Mouse (Mus musculus) brain, embryonic 18.5 days (tissue): ENCODE results near the gene Aldh3a1.
"Not testable (repeated sequence)": the region's sequence is repeated elsewhere in the genome, so short reads cannot be mapped to it uniquely, and the experiment has no call there.

Experiments used
- DNase-seq: peaks from one replicate; pipeline ENCODE4 v3.0.0-alpha.2; 2012; ENCODE audit warnings: low read depth, low spot score

Aldh3a1 gene

DNA sequence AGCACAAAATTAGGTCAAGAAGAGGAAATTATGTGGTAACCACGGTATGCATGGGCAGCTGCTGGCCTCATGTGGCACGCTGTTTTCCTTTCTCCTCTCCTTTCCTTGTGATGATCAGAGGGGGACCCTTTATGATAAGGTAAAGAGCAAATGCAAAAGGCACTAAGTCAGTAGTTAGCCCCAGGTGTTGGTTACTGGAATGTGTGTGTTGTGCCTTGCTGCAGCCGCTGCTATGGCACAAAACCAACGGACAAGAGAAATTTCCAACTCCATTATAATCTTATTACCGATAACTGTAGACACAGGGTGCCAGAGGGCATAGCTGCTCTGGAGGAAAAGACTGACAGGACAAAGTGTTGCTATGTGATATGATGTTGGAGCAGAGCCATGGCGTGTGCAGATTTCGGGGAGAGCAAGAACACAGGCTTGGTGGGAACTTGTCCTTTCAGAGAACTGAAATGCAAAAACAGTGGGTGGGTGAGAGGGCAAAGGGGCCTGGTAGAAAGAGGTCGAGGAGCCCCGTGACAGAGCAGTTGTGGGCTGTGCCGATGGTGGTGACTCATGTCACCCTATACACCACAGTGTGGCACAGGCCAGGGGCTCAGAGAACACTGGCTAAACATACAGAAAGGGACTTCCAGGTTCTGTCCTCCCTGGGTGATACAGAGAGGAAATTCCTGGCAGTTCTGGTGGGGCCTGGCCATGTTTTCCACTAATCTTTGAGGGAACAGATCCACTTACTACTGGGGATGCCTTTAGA is at the start of gene Aldh3a1:
Gene Aldh3a1, plus strand, starts transcription at position 51 of the 760 bp plus-strand sequence.
- DNase-seq = no peak

DNA sequence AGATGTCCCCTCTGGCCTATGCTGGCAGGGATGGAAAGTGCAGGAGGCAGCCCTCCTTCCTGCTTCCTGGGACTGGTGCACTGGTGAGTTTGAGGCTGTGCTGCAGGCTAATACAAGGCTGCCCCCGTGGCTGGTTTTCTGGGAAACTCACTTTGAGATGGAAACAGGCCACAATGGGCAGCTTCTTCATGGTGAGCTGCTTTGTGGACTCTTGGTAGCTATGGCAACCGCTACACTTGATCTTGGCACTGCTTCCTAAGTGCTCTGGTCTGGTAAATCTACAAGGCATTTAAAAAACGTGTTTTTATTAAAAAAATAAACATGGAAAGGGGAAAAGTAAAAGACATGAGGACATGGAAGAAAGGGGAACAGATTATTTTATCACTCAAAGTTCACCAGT is 49.2 kb upstream of the Aldh3a1 start:
- no peak for DNase-seq

DNA sequence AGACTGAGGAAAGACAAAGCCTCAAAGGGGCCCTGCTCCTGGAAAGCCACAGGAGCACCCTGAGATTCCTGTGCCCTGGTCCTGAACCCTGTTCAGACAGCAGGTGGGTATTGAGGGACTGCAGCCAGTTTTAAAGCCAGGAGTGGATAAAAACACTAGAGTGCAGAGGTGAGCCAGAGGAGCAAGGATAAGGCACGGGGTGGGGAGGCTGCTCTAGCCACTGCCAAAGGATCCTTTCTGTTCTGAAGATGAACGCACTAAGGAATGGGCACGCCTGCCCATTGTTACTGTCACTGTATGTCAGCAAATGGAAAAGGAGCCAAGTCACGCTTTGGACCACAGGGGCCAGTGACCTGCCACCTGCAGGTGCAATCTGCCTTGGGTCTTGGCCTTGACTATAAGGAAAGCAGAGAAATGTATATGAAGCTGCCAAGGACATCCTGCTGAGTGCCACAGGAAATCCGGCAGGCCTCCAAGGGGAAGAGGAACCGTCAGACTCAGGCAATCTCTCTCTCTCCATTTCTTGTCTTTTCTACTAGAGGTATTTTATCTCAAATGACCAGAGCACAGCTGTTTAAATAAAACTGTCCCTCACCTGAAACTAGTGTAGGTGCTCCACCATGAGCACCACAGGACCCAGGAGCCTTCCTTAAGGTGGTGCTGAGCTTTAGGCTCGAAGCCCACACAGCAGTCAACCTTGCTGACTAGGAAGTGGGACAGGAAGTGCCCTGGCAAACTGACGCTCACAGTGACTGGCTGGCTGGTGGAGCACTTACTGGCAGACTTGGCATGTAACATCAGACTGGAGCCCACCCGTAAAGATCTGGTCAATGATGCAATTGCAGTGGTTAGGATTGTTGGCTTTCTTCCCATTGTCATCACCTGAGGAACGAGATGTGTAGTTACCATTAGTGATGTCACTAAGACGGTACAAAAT is 47.3 kb upstream of the Aldh3a1 start:
- no peak for DNase-seq

DNA sequence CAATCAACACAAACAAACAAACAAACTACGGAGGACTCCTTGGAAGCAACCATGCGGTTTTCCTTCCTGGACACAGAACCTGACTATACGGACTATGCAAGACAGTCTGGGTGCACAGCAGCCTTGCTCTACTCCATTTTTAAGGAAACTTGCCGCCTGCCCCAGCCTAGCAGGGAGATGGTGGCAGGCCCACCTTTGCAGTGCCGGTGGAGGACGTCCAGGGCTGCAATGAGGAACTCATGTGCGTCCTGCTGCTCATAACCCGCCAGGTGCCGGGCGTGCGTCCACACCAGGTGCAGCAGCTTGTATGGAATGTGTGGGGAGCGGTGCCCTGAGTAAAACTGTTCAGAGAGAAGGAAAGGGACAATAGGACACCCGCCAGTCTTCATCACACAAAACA is 46.2 kb upstream of the Aldh3a1 start:
- no peak for DNase-seq

DNA sequence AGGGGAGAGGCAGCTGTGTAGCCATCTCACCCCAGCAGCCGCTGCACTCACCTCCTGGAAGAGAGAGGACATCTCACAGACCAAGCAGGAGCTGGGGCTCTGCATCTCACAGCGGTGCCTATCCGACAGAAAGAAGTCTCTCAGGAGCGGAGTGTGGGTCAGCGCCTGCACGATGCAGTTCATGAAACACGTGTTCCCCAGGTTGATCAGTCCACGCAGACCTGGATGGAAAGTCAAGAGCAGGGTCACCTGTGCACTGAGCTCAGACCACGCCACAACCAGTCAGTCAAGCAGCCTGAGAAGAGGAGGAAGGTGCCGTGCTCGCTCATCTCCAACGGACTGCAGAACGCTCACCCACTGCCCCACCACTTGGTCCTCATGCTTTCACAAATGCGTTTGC is 44.6 kb upstream of the Aldh3a1 start:
- no peak for DNase-seq

DNA sequence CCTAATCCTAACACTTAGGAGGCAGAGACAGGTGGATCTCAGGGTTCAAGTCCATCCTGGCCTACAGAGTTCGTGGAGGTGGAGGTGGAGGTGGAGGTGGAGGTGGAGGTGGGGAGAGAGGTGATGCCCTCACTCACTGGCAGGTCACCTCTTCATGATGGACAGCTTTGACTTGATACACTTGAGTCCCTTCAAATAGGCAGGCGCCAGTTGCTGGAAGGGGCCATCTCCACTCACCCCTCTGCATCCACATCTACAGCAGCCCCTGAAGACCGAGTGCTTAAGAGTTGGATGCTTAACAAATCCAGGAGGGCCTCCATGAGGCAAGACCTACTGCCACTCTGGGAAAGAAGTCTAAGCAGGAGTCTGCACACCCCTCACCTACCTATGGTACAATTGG is 44.0 kb upstream of the Aldh3a1 start:
- DNase-seq = no peak

DNA sequence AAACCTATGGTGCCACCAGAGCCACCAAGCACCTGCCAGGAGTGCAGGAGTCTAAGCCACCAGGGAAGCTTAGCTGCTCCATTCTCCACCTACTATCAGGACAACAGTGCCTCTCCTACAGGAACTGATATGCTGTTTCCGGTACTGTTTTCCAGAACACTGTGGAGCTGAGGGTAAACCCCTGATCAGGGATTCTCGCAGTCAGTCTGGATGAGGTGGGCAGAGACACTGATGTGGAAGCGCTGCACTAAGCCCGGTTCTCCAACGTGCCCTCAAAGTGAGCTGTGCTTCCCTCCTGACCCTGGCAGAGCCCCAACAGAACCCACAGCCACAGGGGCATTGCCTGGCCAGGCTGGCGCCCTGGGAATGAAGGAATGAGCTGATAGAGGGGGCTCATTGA is 43.0 kb upstream of the Aldh3a1 start:
- no peak for DNase-seq

DNA sequence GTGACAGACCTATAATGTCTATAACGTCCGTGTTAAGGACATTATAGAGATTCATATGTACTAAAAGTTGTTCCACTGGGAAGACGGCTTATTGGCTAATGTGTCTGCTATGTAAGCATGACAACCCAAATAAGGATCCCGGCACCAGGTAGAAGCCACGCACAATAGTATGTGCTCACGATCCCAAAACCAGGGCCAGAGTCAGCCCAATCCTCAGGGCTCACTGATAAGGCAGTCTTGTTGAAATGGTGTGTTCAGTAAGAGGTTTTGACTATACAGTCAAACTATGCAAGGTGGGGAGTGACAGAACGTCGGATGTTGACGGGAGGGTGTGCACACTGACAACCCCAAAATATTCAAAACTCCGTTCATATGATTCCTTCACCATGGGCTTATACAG is 42.5 kb upstream of the Aldh3a1 start:
- no peak for DNase-seq

DNA sequence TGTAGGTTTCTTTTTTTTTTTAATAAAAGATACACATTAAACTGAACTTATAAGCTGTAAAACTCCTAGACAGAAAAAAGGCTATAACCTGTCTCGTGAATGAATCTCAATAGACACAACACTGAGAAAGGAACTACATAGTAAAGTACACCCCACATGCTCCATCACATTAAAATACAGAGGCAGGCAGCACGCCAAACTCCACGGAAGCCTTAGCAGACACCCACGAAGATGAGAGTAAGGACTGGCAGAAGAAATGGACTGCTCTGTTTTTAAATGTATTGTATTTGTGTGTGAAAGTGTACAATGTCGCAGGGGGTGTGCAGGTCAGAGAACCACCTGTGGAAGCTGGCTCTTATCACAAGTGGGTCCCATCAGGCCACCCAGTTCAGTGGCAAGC is 37.2 kb upstream of the Aldh3a1 start:
- DNase-seq = no peak

DNA sequence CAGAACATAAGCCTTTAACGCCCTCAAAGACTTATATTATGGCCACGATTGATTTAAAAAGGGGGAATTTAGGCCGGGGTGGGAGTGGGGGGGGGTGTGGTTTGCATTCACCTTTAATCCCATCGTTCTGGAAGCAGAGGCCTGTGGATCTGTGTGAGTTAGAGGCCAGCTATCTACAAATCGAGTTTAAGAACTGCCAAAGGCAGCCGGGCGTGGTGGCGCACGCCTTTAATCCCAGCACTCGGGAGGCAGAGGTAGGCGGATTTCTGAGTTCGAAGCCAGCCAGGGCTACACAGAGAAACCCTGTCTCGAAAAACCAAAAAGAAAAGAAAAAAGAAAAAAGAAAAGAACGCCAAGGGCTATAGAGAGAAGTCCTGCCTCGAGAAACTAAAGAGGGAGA is 33.9 kb upstream of the Aldh3a1 start:
- not testable (repeated sequence) for DNase-seq

DNA sequence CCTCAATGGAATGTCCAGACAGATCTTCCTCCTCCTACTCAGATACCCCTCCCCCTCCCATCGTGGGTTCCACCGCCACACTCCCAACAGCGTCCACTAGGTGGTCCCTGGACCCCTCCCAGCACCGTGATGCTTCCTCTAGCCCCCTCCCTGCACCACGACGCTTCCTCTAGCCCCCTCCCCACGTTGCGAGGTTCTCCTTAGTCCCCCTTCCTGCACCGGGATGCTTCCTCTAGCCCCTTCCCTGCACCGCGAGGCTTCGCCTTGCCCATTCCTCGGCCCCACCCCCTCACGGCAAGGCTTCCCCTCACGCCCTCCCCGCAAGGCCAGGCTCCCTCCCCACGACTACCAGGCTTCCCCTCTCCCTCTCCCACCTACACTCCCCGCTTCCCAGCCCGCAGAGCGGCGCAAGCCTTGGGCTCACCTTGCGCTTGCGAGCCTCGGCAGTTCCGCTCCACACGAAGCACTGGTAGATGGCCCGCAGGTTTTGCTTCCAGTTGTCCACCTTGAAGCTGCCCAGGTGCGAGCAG is 33.0 kb upstream of the Aldh3a1 start:
- DNase-seq = peak; percentile 55

DNA sequence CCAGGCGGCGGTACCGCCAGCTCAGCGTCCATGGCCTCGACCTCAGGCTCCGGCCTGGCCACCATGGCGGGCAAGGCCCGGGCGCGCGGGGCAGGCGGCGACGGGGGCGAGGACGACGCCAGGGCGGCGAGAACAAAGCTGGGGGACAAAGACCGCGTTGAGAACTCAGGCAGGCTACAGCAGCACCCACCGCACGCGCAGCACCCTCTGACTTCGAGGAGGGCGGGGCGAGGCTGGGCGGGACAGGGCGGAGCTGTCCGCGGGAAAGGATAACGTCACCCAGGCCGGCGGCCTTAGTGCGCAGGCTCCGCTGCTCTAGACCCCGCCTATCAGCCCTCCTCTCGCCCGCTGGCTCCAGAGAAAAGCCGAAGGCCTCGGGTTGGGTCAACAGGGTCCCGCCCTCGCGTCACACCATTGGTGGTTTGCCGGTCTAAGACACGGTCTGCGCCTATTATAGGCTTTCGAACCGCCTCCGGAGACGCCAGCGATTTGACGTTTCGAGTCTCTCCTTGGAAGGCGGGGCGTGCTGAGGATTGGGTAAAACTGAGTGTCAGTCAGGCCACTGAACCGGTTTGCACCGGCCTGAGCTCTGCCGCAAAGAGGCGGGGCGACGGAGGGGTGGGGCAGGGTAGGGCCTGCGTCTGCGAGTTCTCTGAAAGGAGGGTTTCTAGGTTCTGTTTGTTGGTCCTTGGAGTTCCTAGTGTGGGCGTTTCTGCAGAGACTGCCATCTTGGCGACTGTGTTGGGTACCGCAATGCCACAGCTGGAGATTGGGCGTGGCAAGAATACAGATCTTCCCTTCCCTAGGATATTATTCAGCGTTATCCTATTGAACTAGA is 32.3 kb upstream of the Aldh3a1 start, which contains the start of gene Usp22:
Gene Usp22, minus strand, starts transcription at position 235 of the 838 bp plus-strand sequence.
- DNase-seq = peak; percentile 100

DNA sequence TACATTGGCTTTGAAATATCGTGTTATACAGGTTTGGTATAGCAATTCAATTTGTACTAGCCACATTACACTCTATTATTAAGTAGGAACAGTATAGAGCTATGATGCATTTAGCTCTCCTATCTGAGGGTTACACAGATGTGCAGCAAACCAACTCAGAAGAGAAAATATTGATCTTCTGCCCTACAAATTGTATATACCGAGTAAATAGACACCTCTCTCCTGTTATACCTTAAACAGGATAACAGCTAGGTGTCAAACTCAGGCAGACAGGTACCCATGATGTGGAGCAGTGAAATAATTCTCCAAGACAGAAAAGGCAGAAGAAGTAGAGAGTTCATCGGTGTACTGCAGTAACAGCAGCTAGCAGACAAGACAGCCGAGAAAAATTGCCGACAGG is 31.6 kb upstream of the Aldh3a1 start:
- no peak for DNase-seq

DNA sequence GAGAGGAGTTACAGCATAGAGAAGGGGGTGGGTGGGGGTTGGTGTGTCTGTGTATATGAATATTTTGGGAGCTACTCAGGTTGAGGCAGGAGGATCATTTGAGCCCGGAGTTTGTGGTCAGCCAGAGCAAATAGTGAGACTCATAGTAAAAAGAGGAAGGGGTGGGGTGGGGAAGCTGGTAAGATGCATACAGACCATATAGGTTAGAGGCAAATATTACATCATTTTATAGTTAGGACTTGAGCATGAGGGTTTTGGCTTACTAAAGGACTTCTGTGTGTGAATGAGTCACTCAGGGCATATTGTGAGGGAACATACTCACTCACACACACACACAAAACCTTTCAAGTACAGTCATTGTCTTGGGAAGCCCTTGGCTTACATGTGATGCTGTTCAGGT is 31.0 kb upstream of the Aldh3a1 start:
- no peak for DNase-seq

DNA sequence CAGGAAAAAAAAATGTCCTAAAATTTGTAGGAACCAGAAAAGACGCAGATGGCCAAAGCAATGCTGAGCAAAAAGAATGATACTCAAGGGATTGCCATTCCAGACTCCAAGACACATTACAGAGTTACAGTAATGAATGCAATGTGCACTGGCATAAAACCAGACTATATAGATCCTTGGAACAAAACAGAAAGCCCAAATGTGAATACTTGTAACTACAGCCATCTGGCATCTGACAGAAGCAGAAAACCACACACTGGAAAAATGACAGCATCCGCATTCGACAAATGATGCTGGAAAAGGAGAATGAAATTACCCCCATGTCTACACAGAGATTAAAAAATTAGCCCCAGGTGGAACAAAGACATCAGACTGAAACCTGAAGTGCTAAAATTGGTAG is 27.0 kb upstream of the Aldh3a1 start:
- peak; percentile 63 for DNase-seq

DNA sequence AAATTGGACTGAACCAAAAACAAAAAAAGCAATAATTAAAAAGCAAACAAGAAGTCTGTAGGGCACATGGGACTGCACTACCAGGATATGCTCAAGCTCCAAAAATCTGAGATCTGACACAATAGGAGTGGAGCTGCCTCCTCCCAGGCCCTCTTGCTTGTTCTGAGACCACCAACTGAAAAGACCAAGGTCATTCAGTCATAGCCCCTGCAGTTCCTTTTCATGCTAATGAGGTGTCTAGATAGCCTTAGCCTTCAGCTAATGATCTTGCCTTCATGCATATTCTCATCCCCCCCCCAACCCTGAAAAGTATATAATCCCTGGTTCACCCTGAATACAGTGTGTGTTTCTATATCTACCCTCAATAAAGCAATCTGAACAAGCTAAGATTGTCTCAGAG is 25.7 kb upstream of the Aldh3a1 start:
- DNase-seq = no peak

DNA sequence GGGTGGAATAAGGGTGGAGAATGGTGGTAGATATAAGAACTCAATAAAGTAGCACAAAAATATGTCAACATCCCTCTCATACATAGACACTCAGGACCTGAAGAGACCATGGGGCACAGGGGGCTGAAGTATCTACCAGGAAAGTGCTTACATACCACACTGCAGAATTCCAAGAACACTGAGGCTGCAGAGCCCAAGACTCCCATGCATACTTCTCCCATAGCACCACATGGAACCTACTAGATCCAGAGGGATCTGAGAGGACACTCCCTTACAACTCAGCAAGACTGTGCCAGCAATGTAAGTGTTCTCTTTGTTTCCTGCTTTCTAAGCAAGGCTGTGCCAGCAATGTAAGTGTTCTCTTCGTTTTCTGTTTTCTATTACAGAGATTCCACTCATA is 23.5 kb upstream of the Aldh3a1 start:
- no peak for DNase-seq

DNA sequence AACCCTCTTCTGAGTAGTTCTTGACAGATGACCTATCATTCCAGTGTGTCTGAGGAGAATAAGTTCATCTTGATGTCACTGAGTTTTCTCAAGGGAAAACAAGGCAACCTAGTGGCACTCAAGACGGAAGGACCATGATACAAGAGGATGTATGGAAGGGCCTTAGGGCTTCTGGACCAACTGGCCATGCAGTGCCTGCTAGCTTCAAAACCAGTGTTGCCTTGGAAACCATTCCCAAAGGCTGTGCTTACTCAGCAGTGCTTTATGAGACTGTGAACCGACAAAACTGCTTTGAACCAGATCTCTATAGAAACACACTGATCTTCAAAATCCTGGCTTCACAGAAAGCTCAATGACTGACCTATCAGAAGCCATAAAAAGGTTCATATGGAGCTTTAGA is 16.6 kb upstream of the Aldh3a1 start:
- DNase-seq = peak; percentile 36

DNA sequence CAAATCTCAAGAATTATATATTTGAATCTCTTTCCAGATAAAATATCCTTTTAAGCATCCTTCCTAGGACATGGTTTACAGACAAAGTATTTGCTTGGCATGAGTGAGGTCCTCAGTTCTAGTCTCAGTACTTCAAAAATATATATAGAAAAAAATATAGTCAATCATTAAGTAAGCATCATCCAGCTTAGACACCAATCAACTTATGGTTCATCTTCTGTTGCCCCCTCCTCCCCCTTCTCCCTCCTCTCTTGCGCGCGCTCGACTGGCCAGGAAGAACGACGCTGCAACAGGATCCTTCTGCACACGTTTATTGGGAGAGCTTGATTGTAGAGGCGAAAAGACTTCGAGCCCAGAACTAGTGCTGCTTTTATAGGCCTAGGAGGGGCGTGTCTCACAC is 15.2 kb upstream of the Aldh3a1 start:
- not testable (repeated sequence) for DNase-seq

DNA sequence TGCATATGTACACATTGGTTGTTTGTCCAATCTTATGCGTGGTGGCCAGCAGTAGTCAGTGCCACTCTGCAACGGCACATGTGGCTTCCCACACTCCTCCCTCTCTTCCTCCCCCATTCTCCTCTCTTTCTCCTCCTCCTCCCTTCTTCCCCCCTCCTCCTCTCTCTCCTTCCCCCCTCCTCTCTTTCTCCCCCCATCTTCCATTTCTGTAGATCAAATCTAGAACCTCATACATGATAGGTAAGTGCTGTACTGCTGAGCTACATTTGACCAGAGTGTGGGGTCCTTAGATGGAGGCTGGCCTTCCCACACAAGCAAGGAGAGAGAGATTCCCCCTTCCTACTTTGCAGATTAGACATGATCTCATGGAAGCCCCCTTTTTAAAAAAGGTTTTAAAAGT is 14.6 kb upstream of the Aldh3a1 start:
- DNase-seq = no peak

DNA sequence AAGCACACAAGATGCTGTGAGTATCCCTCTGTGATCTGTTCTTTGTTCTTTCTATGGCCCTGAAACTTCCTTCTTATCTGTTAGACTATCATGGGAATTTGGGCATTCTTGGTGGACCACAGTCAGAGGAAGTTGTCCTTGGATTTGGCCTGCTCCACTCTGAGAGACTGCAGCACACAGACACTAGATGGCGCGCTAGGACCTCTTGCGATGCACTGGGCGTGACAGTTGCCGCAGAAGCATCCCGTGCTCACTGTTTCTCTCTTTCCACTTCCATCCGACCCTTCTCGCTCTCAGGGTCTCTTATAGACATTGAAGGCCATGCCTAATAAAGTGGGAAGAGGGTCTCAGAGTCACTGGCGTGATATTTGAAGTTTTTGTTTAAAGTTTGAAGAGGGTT is 13.9 kb upstream of the Aldh3a1 start:
- DNase-seq = no peak
